Mouse (Mus musculus): ENCODE data around the gene Bgn.

DNA sequence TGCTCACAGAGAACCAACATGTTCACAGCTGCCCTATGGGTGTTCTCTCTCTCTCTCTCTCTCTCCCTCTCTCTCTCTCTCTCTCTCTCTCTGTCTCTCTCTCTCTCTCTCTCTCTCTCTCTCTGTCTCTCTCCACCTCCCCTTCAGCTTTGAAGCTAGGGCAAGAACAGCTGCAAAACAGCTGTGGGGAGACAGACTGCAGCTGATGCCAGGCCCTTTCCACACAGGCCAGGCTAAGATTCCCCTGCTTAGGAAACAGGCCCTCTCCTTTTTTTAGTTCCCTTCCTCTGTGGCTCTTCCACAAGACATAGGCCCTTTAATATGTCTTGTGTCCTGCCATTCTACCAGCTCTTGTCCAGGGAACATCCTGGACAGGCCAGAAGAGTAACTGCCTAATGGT lies 3.7 kb upstream of the Bgn start:
- TF ChIP-seq CTCF (IDR thresholded peaks at IDR 0.05) (no peak), EP300 (IDR thresholded peaks at IDR 0.05) (no peak)
